Mouse (Mus musculus): ENCODE data around the gene Glipr2. TPM values are rescaled to one million over a fixed set of nuclear protein-coding genes. Genes with fewer than 3 reads are reported as not detected.

Glipr2 gene
- total and polyA plus RNA-seq, 3 experiments = 60.3 to 146 (median 62.8) TPM

GRCm38 (mm10) chr4:43974914-43975616 lies 17.9 kb downstream of the Glipr2 start:
- TF ChIP-seq UBTF (IDR thresholded peaks at IDR 0.05; ENCODE audit: low read depth, low read length) (no peak), GABPA (IDR thresholded peaks at IDR 0.05; ENCODE audit: insufficient replicate concordance, low read depth, low read length) (no peak), ZNF384 (IDR thresholded peaks at IDR 0.05; ENCODE audit: low read depth, low read length) (no peak), CHD2 (IDR thresholded peaks at IDR 0.05; ENCODE audit: low read length) (no peak)
- H3K9me3 ChIP-seq (replicated peaks; ENCODE audit: low read length) = no peaks in the 10 kb centered on the region
- peak overlapping the region; percentile 86 for H3K27ac ChIP-seq (ENCODE audit: insufficient read depth, low read depth)
- no peak overlapping the region for H3K9ac ChIP-seq (ENCODE audit: insufficient read depth, low read depth)
- peaks cover 21 to 64% of the 10 kb centered on the region in 2 experiments for H3K36me3 ChIP-seq (replicated peaks in 1 of 2; ENCODE audit: control insufficient read depth in 1 of 2, insufficient read depth in 1 of 2, low read length in 1 of 2)
- peak overlapping the region; percentile 11; the same call in 1 of the 2 replicates for H3K4me2 ChIP-seq (ENCODE audit: insufficient read depth, low read depth, poor library complexity, severe bottlenecking)
- peak overlapping the region in 1 of 3 experiments; percentile 21 for H3K4me3 ChIP-seq (replicated peaks in 1 of 3; ENCODE audit: low read depth in 2 of 3, low read length in 2 of 3, poor library complexity in 1 of 3)
- in situ Hi-C loops (cut with MboI; ENCODE audit: low pct_ligation_motif_present, low pct_unique_long_range_greater_than_20kb, low sequenced_read_pairs) = loop anchor here (25.0 kb wide), 1 partner anchor 238 kb away; the partner anchor contains the start of genes Hrct1 and Spaar
- H3K4me1 ChIP-seq (ENCODE audit: control insufficient read depth in 1 of 2, insufficient read depth in 2 of 2) = peaks cover 42 to 87% of the 10 kb centered on the region in 2 experiments
- no peak for DNase-seq (ENCODE audit: extremely low read depth)
- H3K27me3 ChIP-seq (replicated peaks) = no peaks in the 10 kb centered on the region
- dilution Hi-C loops (cut with MboI; ENCODE audit: extremely low pct_ligation_motif_present, extremely low pct_unique_long_range_greater_than_20kb, low sequenced_read_pairs) = no loop called here
- peaks cover 3% of the 10 kb centered on the region; the same call in 1 of the 2 replicates for H3K79me2 ChIP-seq (replicated peaks; ENCODE audit: control insufficient read depth, extremely low read depth, insufficient read depth, poor library complexity, severe bottlenecking)

GRCm38 (mm10) chr4:43976223-43976740 lies 19.1 kb downstream of the Glipr2 start:
- peaks cover 3% of the 10 kb centered on the region; the same call in 1 of the 2 replicates for H3K79me2 ChIP-seq (replicated peaks; ENCODE audit: control insufficient read depth, extremely low read depth, insufficient read depth, poor library complexity, severe bottlenecking)
- H3K36me3 ChIP-seq (replicated peaks in 1 of 2; ENCODE audit: control insufficient read depth in 1 of 2, insufficient read depth in 1 of 2, low read length in 1 of 2) = peaks cover 17 to 61% of the 10 kb centered on the region in 2 experiments
- H3K27ac ChIP-seq (ENCODE audit: insufficient read depth, low read depth) = no peak overlapping the region
- H3K27me3 ChIP-seq (replicated peaks) = no peaks in the 10 kb centered on the region
- TF ChIP-seq MXI1 (IDR thresholded peaks at IDR 0.05; ENCODE audit: low read depth, low read length) = no peak
- TF ChIP-seq POLR2A (IDR thresholded peaks at IDR 0.05; ENCODE audit: low read depth, low read length) = no peak
- TF ChIP-seq NRF1 (IDR thresholded peaks at IDR 0.05; ENCODE audit: low read depth, low read length) = no peak
- TF ChIP-seq CTCF (conservative IDR thresholded peaks at IDR 0.05 in 1 of 2, IDR thresholded peaks at IDR 0.05 in 1 of 2; ENCODE audit: low read depth in 2 of 2, low read length in 2 of 2) = no peak
- no peak for TF ChIP-seq BHLHE40 (IDR thresholded peaks at IDR 0.05; ENCODE audit: low read depth, low read length)
- no peak for TF ChIP-seq MAFK (IDR thresholded peaks at IDR 0.05; ENCODE audit: insufficient replicate concordance, low read length)
- no peak for TF ChIP-seq ZKSCAN1 (IDR thresholded peaks at IDR 0.05; ENCODE audit: borderline replicate concordance, low read depth, low read length)
- TF ChIP-seq MEF2A (IDR thresholded peaks at IDR 0.05; ENCODE audit: borderline replicate concordance, low read depth, low read length) = no peak
- no peak for TF ChIP-seq NELFE (IDR thresholded peaks at IDR 0.05; ENCODE audit: low read depth, low read length)
- no peak for TF ChIP-seq ELF1 (IDR thresholded peaks at IDR 0.05; ENCODE audit: low read depth, low read length)
- TF ChIP-seq KAT2A (IDR thresholded peaks at IDR 0.05; ENCODE audit: insufficient replicate concordance, low read length) = no peak
- no peak for TF ChIP-seq MAZ (IDR thresholded peaks at IDR 0.05; ENCODE audit: low read depth, low read length)
- no peak for TF ChIP-seq JUN (IDR thresholded peaks at IDR 0.05; ENCODE audit: insufficient read depth, low read depth, low read length)
- TF ChIP-seq CHD2 (IDR thresholded peaks at IDR 0.05; ENCODE audit: low read length) = no peak
- TF ChIP-seq MAX (IDR thresholded peaks at IDR 0.05; ENCODE audit: low read length) = no peak
- no peak for TF ChIP-seq USF1 (IDR thresholded peaks at IDR 0.05; ENCODE audit: low read depth, low read length)
- TF ChIP-seq ZNF384 (IDR thresholded peaks at IDR 0.05; ENCODE audit: low read depth, low read length) = no peak
- no peak for TF ChIP-seq POLR2AphosphoS2 (IDR thresholded peaks at IDR 0.05; ENCODE audit: low read depth, low read length)
- no peak for TF ChIP-seq SMC3 (IDR thresholded peaks at IDR 0.05; ENCODE audit: low read depth, low read length)
- H3K9me3 ChIP-seq (replicated peaks; ENCODE audit: low read length) = no peaks in the 10 kb centered on the region
- no peak overlapping the region for H3K9ac ChIP-seq (ENCODE audit: insufficient read depth, low read depth)
- no peak overlapping the region for H3K4me2 ChIP-seq (ENCODE audit: insufficient read depth, low read depth, poor library complexity, severe bottlenecking)
- peaks cover 35 to 82% of the 10 kb centered on the region in 2 experiments for H3K4me1 ChIP-seq (ENCODE audit: control insufficient read depth in 1 of 2, insufficient read depth in 2 of 2)
- DNase-seq (ENCODE audit: extremely low read depth) = no peak
- dilution Hi-C loops (cut with MboI; ENCODE audit: extremely low pct_ligation_motif_present, extremely low pct_unique_long_range_greater_than_20kb, low sequenced_read_pairs) (no loop called here), in situ Hi-C loops (cut with MboI; ENCODE audit: low pct_ligation_motif_present, low pct_unique_long_range_greater_than_20kb, low sequenced_read_pairs) (loop anchor here (25.0 kb wide), 1 partner anchor 239 kb away; the partner anchor contains the start of genes Hrct1 and Spaar)
- no peak overlapping the region for H3K4me3 ChIP-seq (replicated peaks in 1 of 3; ENCODE audit: low read depth in 2 of 3, low read length in 2 of 3, poor library complexity in 1 of 3)

Measured in CH12.LX (cell line).